Mouse (Mus musculus): Measurements from ENCODE around the gene Gcc2.
"Not testable (repeated sequence)": the region's sequence is repeated elsewhere in the genome, so short reads cannot be mapped to it uniquely, and the experiment has no call there.

Gene Gcc2

DNA sequence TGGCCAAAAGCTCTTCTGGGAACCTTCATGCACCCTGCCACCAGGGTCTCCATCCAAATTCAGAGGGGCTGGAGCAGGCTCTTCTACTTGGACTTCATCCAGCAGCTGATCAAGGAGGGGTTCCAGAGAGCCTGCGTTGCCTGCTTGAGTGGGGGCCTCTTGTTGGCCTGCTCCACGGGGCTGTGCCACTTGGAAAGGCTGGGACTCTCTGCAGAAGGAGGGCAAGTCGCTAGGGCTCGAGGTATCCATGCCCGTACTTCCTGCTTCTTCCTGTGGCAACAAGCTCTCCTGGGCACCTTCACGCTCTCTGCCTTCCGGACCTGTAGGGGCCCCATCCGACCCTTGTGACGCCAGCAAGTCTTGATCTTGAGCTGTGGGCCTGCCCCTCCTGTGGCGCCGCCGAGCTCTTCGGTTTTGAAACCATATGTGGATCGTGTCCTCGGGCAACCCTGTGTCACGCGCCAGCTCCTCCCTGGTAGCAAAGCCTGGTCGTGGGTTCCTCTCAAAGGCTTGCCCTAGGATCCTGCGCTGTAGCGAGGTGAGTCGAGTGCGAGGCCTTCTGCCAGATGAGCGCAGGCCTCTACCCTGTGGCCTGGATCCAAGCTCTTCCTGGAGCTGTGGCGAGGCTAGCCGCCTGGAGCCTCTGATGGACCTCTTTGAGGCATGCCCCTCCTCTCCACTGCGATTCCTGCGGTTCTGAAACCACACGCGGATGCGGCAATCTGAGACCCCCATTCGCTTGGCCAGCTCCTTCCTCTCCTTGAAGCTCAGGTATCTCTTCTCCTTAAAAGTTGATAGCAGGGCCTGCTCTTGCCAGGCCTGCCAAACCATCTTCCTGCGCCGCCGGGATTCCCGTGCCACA, 23.3 kb upstream of the Gcc2 start:
- DNase-seq (ENCODE audit: low spot score), result peak; percentile 77

DNA sequence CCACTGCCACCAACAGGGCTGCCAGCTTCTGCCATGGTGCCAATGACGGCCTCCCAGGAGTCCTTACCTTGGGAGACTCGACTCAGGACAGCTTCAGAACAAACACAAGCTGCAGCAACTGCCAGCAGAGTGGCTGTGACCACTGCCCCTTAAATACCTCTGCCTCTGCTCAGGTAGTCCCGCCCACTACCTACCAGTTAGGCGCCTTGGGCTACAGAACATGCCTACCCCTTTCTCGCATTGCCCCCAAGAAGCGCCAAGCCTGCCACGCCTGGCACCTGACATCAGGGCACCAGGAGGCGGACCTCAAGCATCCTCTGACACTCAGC, 22.7 kb upstream of the Gcc2 start, which contains the start of gene Duxf3:
TSS of gene Duxf3 (minus strand) at position 35 of the 329 bp plus-strand sequence.
- DNase-seq (ENCODE audit: low spot score), result not testable (repeated sequence)

GRCm38 (mm10) chr10:58233054-58233739, 22.1 kb upstream of the Gcc2 start:
- DNase-seq (ENCODE audit: low spot score), result not testable (repeated sequence)

GRCm38 (mm10) chr10:58233740-58234121, 21.6 kb upstream of the Gcc2 start:
- not testable (repeated sequence) for DNase-seq (ENCODE audit: low spot score)

DNA sequence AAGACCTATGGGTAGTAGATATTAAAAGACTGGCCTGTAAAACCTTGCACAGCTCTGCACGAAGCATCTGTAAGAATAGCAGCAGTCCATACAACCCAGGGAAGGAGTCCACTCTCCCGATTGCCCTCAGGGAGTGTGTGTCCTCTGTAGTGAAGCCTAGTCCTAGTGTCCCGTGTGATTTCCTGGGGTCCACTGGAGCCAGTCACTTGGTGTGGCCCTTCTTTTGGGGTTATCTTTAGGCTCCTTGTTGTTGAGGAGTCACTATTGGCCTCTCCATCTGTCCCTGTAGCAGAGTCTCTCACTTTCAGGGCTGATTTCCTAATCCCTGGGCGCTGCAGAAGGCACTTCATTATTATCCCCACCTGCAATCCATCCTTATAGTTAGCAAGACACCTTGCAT, 20.3 kb upstream of the Gcc2 start:
- not testable (repeated sequence) for DNase-seq (ENCODE audit: low spot score)

GRCm38 (mm10) chr10:58236613-58237012, 18.7 kb upstream of the Gcc2 start, which contains the start of gene Gm4981:
Gm4981 (minus strand) TSS chr10:58236701.
- DNase-seq (ENCODE audit: low spot score), result no peak

DNA sequence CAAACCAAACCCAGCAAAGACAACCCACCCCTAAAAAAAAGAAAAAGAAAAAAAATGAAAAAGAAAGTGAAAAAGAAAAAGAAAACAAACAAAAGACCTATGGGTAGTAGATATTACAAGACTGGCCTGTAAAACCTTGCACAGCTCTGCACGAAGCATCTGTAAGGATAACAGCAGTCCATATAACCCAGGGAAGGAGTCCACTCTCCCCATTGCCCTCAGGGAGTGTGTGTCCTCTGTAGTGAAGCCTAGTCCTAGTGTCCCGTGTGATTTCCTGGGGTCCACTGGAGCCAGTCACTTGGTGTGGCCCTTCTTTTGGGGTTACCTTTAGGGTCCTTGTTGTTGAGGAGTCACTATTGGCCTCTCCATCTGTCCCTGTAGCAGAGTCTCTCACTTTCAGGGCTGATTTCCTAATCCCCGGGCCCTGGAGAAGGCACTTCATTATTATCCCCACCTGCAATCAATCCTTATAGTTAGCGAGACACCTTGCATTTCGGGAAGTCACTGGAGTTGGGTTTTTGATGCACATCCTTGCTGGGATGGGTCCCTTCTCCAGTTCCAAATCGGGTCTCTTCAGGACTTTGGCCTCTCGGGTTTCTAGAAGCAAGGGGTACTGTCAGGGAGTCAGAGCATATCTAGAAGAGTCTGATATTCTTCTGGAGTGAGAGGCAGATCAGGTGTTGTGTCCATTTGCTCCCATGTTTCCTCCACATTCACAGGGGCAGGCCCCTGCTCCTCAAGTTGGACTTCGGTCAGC, 16.1 kb upstream of the Gcc2 start:
- DNase-seq (ENCODE audit: low spot score), result peak; percentile 59

DNA sequence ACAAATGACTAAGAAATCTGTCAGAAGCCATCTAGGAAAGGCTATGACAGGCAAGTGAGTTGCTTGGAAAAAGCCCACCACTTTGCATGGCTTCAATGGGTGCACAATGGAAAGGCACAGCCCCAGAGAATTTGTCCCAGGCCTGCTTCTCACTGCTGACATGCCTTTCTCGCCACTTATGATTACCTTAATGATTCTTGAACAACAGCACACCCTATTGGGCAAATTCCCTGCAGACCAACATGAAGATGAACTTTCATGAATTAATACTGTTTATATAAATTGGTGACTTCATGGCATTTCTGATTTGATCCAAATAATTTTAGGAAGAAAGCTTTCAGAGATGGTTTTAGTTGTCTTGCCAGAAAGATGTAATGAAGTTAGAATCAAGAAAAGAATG, 5.8 kb upstream of the Gcc2 start:
- DNase-seq (ENCODE audit: low spot score), result no peak

- no peak for DNase-seq (ENCODE audit: low spot score)
Measured at GRCm38 (mm10) chr10:58254635-58255175, 592 bp upstream of the Gcc2 start.

DNA sequence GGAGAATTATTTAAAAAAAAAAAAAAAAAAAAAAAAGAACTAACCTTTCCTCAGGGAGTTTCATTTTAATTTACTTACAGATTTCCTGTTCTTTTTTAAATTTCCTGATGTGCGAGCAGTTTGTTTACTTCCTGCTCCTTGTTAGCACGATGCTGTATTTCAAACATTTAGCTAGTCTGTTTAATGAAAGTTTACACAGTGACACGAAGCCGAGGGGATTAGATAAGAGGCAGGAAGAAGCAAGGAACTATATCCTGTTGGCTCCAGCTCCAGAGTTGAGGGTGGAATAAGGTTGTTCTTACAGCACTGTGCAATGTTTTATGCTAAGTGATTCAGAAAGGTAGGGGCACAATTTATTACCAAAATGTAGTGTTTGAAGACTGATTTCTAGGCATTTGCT, 657 bp downstream of the Gcc2 start:
- no peak for DNase-seq (ENCODE audit: low spot score)

- DNase-seq (ENCODE audit: low spot score), result no peak
Measured at GRCm38 (mm10) chr10:58258466-58258865, 3.2 kb downstream of the Gcc2 start.

- DNase-seq (ENCODE audit: low spot score), result no peak
Measured at GRCm38 (mm10) chr10:58282238-58282637, 26.9 kb downstream of the Gcc2 start.

DNA sequence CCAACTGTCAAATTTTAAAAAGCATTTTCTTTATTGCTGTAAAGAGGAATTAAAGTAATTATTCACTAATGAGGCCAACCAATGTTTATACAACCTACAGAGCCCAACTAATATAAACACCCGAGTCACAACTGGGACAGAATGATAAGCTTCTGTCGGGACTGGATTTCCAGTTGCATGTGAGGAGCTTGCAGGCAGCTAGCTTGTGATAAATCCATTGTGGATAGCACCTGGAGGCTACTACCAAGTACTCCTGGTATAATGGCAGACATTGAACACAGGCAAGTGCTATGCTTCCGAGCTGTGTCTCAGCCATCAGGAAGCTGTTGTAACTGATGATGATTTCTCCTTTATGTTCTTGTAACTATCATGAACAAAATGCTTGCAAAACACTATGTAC, 35.4 kb downstream of the Gcc2 start:
- no peak for DNase-seq (ENCODE audit: low spot score)

GRCm38 (mm10) chr10:58294246-58294645, 38.9 kb downstream of the Gcc2 start:
- no peak for DNase-seq (ENCODE audit: low spot score)

DNA sequence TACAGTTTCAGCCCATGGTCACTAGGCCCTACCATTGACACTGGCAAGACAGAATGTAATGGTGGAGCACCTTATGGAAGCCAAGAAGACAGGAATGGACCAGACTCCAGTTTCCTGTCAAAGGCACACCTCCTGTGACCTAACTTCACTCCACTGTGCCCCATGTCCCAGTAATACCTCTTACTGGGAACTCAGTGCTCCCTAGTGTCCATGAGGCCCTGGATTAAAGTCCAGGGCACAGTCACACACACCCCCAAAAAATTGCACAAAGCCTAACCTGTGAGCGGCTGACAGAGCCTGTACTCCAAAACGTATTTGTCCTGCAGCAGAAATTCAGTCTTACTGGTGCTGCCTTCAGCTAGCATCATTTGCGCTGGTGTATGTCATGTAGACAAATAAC, 40.3 kb downstream of the Gcc2 start:
- no peak for DNase-seq (ENCODE audit: low spot score)

- no peak for DNase-seq (ENCODE audit: low spot score)
Measured at GRCm38 (mm10) chr10:58304996-58305395, 49.7 kb downstream of the Gcc2 start.

GRCm38 (mm10) chr10:58306897-58307296, 51.6 kb downstream of the Gcc2 start:
- DNase-seq (ENCODE audit: low spot score), result no peak

DNA sequence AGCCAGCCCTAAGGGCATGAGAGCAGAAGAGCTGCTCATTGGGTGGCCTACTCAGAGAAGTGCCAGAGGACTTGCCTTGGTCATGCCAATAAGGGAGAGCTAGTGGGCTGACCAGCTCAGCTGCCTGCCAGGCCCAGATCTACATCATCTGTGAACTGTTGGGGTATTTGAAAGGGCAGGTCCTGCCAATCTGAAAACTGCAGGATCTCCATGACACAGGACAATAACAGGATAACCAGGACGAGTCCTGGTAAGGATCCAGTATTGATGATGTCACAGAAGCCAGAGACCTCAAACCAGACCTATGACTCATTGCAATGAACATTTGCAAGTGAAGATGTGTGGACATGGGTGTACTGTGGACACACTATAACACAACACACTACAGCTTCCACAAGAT, 55.5 kb downstream of the Gcc2 start:
- no peak for DNase-seq (ENCODE audit: low spot score)

DNA sequence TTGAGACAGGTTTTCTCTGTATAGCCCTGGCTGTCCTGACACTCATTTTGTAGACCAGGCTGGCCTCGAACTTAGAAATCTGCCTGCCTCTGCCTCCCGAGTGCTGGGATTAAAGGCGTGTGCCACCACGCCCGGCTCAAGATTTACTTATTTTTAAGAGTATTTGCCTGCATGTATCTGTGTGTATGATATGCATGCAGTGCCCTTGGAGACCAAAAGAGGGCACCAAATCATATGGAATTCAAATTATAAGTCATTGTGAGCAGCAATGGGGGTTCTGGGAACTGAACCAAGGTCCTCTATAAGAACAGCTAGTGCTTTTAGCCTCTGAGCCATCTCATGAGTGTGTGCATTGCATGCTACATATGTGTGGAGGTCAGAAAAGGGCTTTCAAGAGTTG, 57.6 kb downstream of the Gcc2 start:
- no peak for DNase-seq (ENCODE audit: low spot score)

DNA sequence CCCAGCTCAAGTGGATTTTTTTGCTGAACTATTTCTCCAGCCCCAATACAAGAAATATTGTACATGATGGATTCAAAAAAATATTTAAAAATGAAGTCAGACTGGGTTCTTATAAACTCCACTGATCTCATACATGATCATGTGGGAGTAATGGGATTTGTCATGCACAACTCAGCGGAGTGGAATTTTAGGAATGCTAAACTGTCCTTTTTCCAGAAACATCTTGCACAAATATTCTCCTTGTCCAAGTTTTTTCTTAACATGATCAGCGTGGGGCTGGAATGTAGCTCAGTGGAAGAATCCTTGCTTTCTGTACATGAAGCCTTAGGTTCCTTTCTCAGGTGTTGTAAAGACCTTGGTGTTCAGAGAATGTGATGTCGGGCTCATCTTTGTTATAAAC, 65.6 kb downstream of the Gcc2 start:
- no peak for DNase-seq (ENCODE audit: low spot score)

- no peak for DNase-seq (ENCODE audit: low spot score)
Measured at GRCm38 (mm10) chr10:58322361-58323027, 67.2 kb downstream of the Gcc2 start.
